Mouse (Mus musculus) limb, embryonic 14.5 days (tissue): ENCODE data around the gene Zbtb45. TPM values are rescaled to one million over a fixed set of nuclear protein-coding genes. Genes with fewer than 3 reads are reported as not detected.

Source experiments
- ATAC-seq: fragments of 200-750 bp; cut with Nextera tagmentation; 2 replicates; pipeline ENCODE4 v1.8.0; 2017; ENCODE audit warnings: low read depth, moderate number of reproducible peaks, moderate TSS enrichment; ENCODE audit not compliant: low FRiP score
- DNase-seq: peaks from one replicate; pipeline ENCODE4 v3.0.0-alpha.2; 2015; ENCODE audit warnings: low spot score
- H3K27ac ChIP-seq: fragments of 300-500 bp; sonication (generic); replicated peaks from 2 replicates; pipeline ENCODE4 v1.5.1; 2014; ENCODE audit warnings: low read depth, mild to moderate bottlenecking, low read length, moderate library complexity, mixed read lengths
- H3K27me3 ChIP-seq: fragments of 300-500 bp; sonication (generic); 2 replicates; pipeline ENCODE4 v1.6.1; 2014; ENCODE audit warnings: low read length, mixed read lengths; ENCODE audit not compliant: control insufficient read depth, insufficient read depth
- H3K36me3 ChIP-seq: fragments of 300-500 bp; sonication (generic); 2 replicates; pipeline ENCODE4 v1.6.1; 2014; ENCODE audit warnings: mild to moderate bottlenecking, low read length, moderate library complexity, mixed read lengths; ENCODE audit not compliant: control insufficient read depth, insufficient read depth
- H3K4me1 ChIP-seq: fragments of 300-500 bp; sonication (generic); 2 replicates; pipeline ENCODE4 v1.6.1; 2014; ENCODE audit warnings: antibody characterized with exemption, low read length, mixed read lengths; ENCODE audit not compliant: control insufficient read depth, insufficient read depth
- H3K4me2 ChIP-seq: fragments of 300-500 bp; sonication (generic); replicated peaks from 2 replicates; pipeline ENCODE4 v1.6.1; 2014; ENCODE audit warnings: low read depth, mild to moderate bottlenecking, low read length, moderate library complexity; ENCODE audit not compliant: severe bottlenecking
- H3K4me3 ChIP-seq: fragments of 300-500 bp; sonication (generic); replicated peaks from 2 replicates; pipeline ENCODE4 v1.5.1; 2014; ENCODE audit warnings: low read length
- H3K9ac ChIP-seq: fragments of 300-500 bp; sonication (generic); 2 replicates; pipeline ENCODE4 v1.6.1; 2014; ENCODE audit warnings: mild to moderate bottlenecking, low read depth, low read length, moderate library complexity; ENCODE audit not compliant: severe bottlenecking
- H3K9me3 ChIP-seq: fragments of 300-500 bp; sonication (generic); 2 replicates; pipeline ENCODE4 v1.6.1; 2016; ENCODE audit warnings: low read length; ENCODE audit not compliant: control insufficient read depth
- POLR2A ChIP-seq: fragments of 200-500 bp; IDR thresholded peaks from 2 replicates; pipeline ENCODE4 v1.8.0; 2012; ENCODE audit warnings: inconsistent platforms, mild to moderate bottlenecking, moderate library complexity, borderline replicate concordance; ENCODE audit not compliant: insufficient read depth, insufficient read length; ENCODE audit errors: extremely low read depth
- WGBS: fragments of 180-500 bp; shearing (Covaris S2); extraction: QIAGEN DNeasy Blood & Tissue Kit; methylation state at CpG from one replicate; pipeline ENCODE4 v1.1.7; 2014; 5-methylcytosine and 5-hydroxymethylcytosine counted together
- polyA plus RNA-seq, 2 experiments: library from polyadenylated mRNA; depleted of rRNA in 1 of 2; stranded (reverse) in 1 of 2; unstranded in 1 of 2; fragments of >200 nt; fragmentation: Nextera tagmentation in 1 of 2; extraction: Ambion mirVana in 1 of 2; gene quantifications; 2 replicates each; pipeline versions ENCODE4 v1.2.1 to v1.2.3; 2012 to 2014

Zbtb45 gene
- polyA plus RNA-seq, 2 experiments: 25.8 to 29.3 TPM

DNA sequence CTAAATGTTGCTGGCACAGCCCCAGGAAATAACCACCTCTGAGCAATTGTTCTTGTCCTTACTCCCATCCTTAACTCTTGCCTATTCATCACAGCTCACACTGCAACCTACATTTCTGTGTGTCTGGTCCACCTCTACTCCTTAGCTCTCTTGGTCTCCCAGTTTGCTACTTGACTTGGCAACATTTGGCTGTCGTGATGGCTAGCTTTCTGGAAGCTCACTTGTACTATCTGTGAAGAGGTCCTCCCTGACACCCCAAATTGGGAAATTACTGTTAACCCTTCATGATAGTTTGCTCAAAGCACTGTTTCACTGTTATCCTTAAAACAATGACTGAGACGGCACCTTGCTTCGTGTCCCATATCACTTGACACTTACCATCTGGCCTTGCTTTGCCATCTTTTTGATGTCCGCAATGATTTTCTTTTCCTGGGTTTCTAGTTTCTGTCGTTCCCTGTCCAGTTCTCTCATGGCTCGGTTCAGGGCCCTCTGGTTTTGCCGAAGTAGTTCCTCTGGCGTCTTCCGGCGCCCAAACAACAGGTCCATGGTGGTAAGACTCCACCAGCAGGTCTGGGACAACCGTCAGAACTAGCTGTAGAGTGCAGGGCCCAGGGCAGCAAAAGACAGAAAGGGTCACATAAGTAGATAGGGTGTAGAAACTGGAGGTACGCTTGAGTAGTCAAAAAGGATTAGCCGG is 23.8 kb upstream of the Zbtb45 start:
- Histone ChIP-seq H3K36me3 (peaks cover 70% of the 10 kb centered on the region), H3K27ac (peak overlapping the region; percentile 87)
- 47% methylated on average over 13 of the region's 13 CpGs for WGBS

DNA sequence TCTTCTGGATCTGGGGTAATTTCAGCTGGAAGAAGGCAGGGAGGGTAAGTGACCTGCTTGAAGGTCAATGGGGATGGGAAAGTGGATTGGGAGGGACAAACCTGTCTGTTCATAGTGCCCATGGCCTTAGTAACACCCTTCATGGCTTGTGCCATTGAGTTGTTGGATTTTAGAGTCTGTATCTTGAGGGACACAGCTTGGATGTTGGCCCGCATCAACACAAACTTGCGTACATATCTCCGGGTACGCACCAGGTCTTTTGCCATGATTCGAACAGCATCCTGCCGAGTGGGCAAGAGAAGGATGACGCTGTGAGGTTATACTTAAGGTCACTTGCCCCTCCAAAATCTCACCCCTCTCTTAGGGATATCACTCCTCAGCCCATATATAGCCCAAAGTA is 22.7 kb upstream of the Zbtb45 start:
- WGBS: 93% methylated on average over 7 of the region's 7 CpGs
- Histone ChIP-seq H3K4me3 (no peak overlapping the region), H3K9me3 (no peaks in the 10 kb centered on the region), H3K4me2 (no peak overlapping the region), H3K27me3 (no peaks in the 10 kb centered on the region), H3K9ac (no peak overlapping the region), H3K27ac (no peak overlapping the region), H3K4me1 (peaks cover 15% of the 10 kb centered on the region), H3K36me3 (peaks cover 81% of the 10 kb centered on the region)
- TF ChIP-seq POLR2A: no peak
- no peak for ATAC-seq
- DNase-seq: no peak

More for the DNA sequence above, 23.8 kb upstream of the Zbtb45 start:
- H3K9me3 ChIP-seq: no peaks in the 10 kb centered on the region
- ATAC-seq (no peak), DNase-seq (no peak)
- peak overlapping the region; percentile 59 for H3K4me3 ChIP-seq
- peaks cover 15% of the 10 kb centered on the region for H3K4me1 ChIP-seq
- H3K9ac ChIP-seq: peak overlapping the region; percentile 80
- no peaks in the 10 kb centered on the region for H3K27me3 ChIP-seq
- TF ChIP-seq POLR2A: no peak
- peak overlapping the region; percentile 92 for H3K4me2 ChIP-seq

DNA sequence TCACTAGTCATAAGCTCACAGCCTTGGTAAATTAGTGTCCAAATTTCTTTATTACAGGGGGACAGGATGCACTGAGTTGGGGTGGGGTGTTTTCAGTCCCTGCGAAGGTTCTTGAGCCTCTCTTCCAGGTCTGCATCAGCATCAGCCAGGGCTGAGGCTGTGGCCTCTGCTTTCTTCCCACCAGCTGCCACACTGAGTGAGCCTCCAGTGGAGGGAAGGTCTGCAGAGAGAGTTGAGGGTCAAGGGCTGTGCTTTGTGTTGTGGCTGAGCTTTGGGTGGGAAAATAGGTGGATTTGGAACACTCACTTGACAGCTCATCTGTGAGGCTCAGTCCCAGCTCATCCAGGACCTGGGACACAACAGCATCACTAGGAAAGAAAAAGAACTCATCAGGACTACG is 22.1 kb upstream of the Zbtb45 start:
- Histone ChIP-seq H3K36me3 (peaks cover 86% of the 10 kb centered on the region), H3K4me1 (peaks cover 16% of the 10 kb centered on the region), H3K4me3 (no peak overlapping the region), H3K9ac (no peak overlapping the region), H3K4me2 (no peak overlapping the region), H3K9me3 (no peaks in the 10 kb centered on the region), H3K27ac (no peak overlapping the region), H3K27me3 (no peaks in the 10 kb centered on the region)
- WGBS: 85% methylated on average over 2 of the region's 2 CpGs
- ATAC-seq (no peak), DNase-seq (no peak)
- TF ChIP-seq POLR2A: no peak

DNA sequence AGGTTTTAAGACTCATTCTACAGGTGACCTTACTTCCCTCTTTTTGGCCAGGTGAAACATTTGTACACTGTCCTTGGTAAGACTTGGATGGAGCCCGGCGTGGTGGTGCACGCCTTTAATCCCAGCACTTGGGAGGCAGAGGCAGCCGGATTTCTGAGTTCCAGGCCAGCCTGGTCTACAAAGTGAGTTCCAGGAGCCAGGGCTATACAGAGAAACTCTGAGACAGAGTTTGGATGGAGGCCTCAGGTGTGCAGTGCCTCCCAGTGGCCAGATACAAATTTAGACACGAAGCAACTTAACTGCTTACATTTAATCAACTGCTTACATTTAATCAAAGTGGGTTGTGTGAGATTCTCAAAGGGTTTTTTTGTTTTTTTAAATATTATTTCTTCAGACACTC is 21.2 kb upstream of the Zbtb45 start:
- H3K4me2 ChIP-seq: no peak overlapping the region
- peaks cover 13% of the 10 kb centered on the region; the same call in 1 of the 2 replicates for H3K4me1 ChIP-seq
- no peak overlapping the region for H3K27ac ChIP-seq
- peaks cover 89% of the 10 kb centered on the region for H3K36me3 ChIP-seq
- WGBS: 75% methylated on average over 5 of the region's 5 CpGs
- DNase-seq: no peak
- no peaks in the 10 kb centered on the region for H3K9me3 ChIP-seq
- TF ChIP-seq POLR2A: no peak
- H3K27me3 ChIP-seq: no peaks in the 10 kb centered on the region
- H3K9ac ChIP-seq: no peak overlapping the region
- H3K4me3 ChIP-seq: no peak overlapping the region
- no peak for ATAC-seq

DNA sequence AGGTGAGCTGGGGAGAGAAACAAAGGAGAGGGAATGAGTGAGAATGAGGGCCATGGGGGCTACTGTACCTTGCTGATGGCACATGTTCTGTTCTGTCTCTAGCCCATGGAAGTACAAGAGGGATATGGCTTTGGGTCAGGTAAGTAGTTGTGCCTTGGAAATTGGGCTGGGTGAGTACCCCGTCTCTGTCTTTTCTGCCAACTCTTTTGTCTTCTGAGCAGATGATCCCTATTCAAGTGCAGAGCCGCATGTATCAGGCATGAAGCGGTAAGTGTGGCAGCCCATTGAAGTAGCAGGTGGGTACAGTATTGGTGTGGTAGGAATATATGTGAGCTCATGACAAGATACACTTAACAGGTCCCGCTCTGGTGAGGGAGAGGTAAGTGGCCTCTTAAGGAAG is 19.2 kb upstream of the Zbtb45 start:
- Histone ChIP-seq H3K4me1 (peaks cover 16% of the 10 kb centered on the region), H3K27me3 (no peaks in the 10 kb centered on the region)

More for the DNA sequence above, 19.2 kb upstream of the Zbtb45 start:
- Histone ChIP-seq H3K4me2 (no peak overlapping the region), H3K36me3 (peaks cover 82% of the 10 kb centered on the region), H3K9me3 (no peaks in the 10 kb centered on the region), H3K9ac (no peak overlapping the region), H3K4me3 (no peak overlapping the region), H3K27ac (no peak overlapping the region)
- WGBS: 93% methylated on average over 4 of the region's 4 CpGs
- TF ChIP-seq POLR2A: no peak
- DNase-seq (no peak), ATAC-seq (no peak)
